Mouse (Mus musculus): ENCODE measurements around the gene Sh3bp5.

DNA sequence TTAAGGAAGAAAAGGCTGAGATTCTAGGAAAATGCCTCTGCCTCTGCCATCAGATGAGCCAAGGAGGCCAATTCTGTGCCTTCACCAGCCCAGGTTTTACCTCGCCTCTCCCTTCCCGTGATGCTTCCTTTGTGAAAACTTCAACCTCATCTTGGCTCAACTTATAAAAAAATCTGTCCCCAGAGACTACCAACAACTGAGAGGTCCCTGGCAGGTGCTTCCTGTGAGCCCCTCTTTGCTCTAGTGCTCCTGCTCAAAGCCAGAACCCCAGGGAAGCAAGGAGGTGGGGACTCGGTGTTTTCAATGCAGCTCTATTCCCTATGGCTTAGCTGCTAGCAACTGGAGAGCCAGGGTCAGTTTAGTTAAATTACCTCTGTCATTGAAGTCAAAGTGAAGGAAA, 122.7 kb downstream of the Sh3bp5 start:
- TF ChIP-seq CTCF (IDR thresholded peaks at IDR 0.05; ENCODE audit: low read depth, low read length), result no peak
- TF ChIP-seq POLR2AphosphoS5 (IDR thresholded peaks at IDR 0.05; ENCODE audit: insufficient replicate concordance, low read depth, low read length), result no peak
- no peak for TF ChIP-seq TAL1 (conservative IDR thresholded peaks at IDR 0.05; ENCODE audit: low read depth, low read length)
- TF ChIP-seq GATA1 (IDR thresholded peaks at IDR 0.05; ENCODE audit: borderline replicate concordance, low read length), result no peak

All from G1E (cell line).